16 mouse cellular contexts compared by ENCODE assay signal in the genomic region with DNA sequence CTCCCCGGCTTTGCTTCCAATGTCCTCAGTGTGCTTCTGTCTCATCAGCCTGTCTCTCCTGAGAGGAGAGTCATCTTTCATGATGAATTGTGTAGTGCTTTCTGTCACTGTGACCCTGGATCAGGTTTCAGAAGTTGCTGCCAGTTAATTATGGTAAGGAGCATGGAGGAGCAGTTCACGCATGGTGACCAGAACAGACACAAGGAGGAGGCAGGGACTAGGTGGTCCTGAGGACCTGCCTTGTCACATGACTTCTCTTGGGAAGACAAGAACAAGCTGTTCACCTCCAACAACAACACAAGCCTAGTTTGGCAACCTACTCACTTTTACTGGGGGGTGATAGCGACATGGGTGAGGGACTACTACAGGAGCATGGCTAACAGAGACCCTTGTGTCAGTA. TPM values are rescaled to one million over a fixed set of nuclear protein-coding genes. Genes with fewer than 3 reads are reported as not detected.
A peak's percentile ranks its signal among the peaks of the same experiment; 100 is the strongest.
DNase-seq lines count a peak whose midpoint lies in the region; ATAC-seq lines count a peak whose summit lies in the region.
"Had no signal": no experiment of that assay in that cellular context is flagged by ENCODE, and none has a peak within 500 bp of the region (broad histone marks: within the 10 kb centered on the region; RNA-seq: fewer than 3 reads in every experiment).

No protein-coding gene starts in this region.

- DNase-seq in kidney, postnatal 14 days: no peak
- no peak for DNase-seq in forebrain, embryonic 14.5 days (ENCODE audit: low spot score)
- DNase-seq in urinary bladder, postnatal 10 days (ENCODE audit: low spot score): no peak
- no peak for DNase-seq in cerebellum, adult 11-12 months
- DNase-seq: adrenal gland, postnatal 36 days; cerebellum, postnatal 36 days; heart, postnatal 10 days had no signal

- no peak overlapping the region for H3K4me2 ChIP-seq in kidney, embryonic 14.5 days (replicated peaks; ENCODE audit: low read depth, low read length)
- no peak overlapping the region for H3K4me2 ChIP-seq in embryonic facial prominence, embryonic 15.5 days (replicated peaks)
- H3K4me2 ChIP-seq in forebrain, embryonic 14.5 days (ENCODE audit: low read length): no peak overlapping the region
- no peak overlapping the region for H3K4me2 ChIP-seq in midbrain, embryonic 12.5 days (replicated peaks)
- H3K4me2 ChIP-seq: intestine, embryonic 15.5 days; liver, embryonic 11.5 days had no signal

- H3K4me1 ChIP-seq in kidney, embryonic 14.5 days (ENCODE audit: control insufficient read depth, insufficient read depth, low read length): peaks cover 20% of the 10 kb centered on the region
- H3K4me1 ChIP-seq in embryonic facial prominence, embryonic 15.5 days: peaks cover 24% of the 10 kb centered on the region
- H3K4me1 ChIP-seq in forebrain, embryonic 14.5 days (ENCODE audit: control insufficient read depth, insufficient read depth, low read length): peaks cover 15% of the 10 kb centered on the region
- H3K4me1 ChIP-seq in midbrain, embryonic 12.5 days: peaks cover 45% of the 10 kb centered on the region

- peak; percentile 70; the same call in 1 of the 2 replicates for ATAC-seq in kidney, embryonic 14.5 days (ENCODE audit: low FRiP score, low TSS enrichment)
- ATAC-seq in embryonic facial prominence, embryonic 15.5 days (ENCODE audit: insufficient number of reproducible peaks, low FRiP score, low TSS enrichment, low read depth): no peak; the same call in 1 of the 2 replicates
- peak; percentile 4; the same call in 1 of the 2 replicates for ATAC-seq in forebrain, embryonic 14.5 days
- ATAC-seq in midbrain, embryonic 12.5 days (ENCODE audit: low FRiP score, low read depth): no peak
- ATAC-seq: activated CD4-positive, CD25-positive, alpha-beta regulatory T cell, adult 4 months; CD4-positive, CD25-positive, alpha-beta regulatory T cell, adult 4 months; intestine, embryonic 15.5 days had no signal

- no peaks in the 10 kb centered on the region for H3K27me3 ChIP-seq in kidney, embryonic 14.5 days (ENCODE audit: control insufficient read depth, insufficient read depth, low read length)
- no peaks in the 10 kb centered on the region for H3K27me3 ChIP-seq in embryonic facial prominence, embryonic 15.5 days
- no peaks in the 10 kb centered on the region for H3K27me3 ChIP-seq in forebrain, embryonic 14.5 days (replicated peaks; ENCODE audit: control insufficient read depth, insufficient read depth, low read length)
- no peaks in the 10 kb centered on the region for H3K27me3 ChIP-seq in midbrain, embryonic 12.5 days
- H3K27me3 ChIP-seq: intestine, embryonic 15.5 days had no signal

- H3K9ac ChIP-seq in kidney, embryonic 14.5 days (ENCODE audit: low read depth, low read length): no peak overlapping the region
- no peak overlapping the region for H3K9ac ChIP-seq in embryonic facial prominence, embryonic 15.5 days
- H3K9ac ChIP-seq in forebrain, embryonic 14.5 days (ENCODE audit: low read length): no peak overlapping the region
- H3K9ac ChIP-seq in midbrain, embryonic 12.5 days (replicated peaks): no peak overlapping the region
- H3K9ac ChIP-seq: intestine, embryonic 15.5 days had no signal

- no peaks in the 10 kb centered on the region; the same call in 1 of the 2 replicates for H3K36me3 ChIP-seq in kidney, embryonic 14.5 days (ENCODE audit: control insufficient read depth, insufficient read depth, low read length)
- H3K36me3 ChIP-seq in embryonic facial prominence, embryonic 15.5 days: peaks cover 6% of the 10 kb centered on the region; the same call in 1 of the 2 replicates
- H3K36me3 ChIP-seq in forebrain, embryonic 14.5 days (ENCODE audit: control insufficient read depth, insufficient read depth, low read length): peaks cover 43% of the 10 kb centered on the region
- H3K36me3 ChIP-seq in midbrain, embryonic 12.5 days: peaks cover 53% of the 10 kb centered on the region

- no peak overlapping the region for H3K4me3 ChIP-seq in kidney, embryonic 14.5 days (ENCODE audit: low read length)
- H3K4me3 ChIP-seq in embryonic facial prominence, embryonic 15.5 days (replicated peaks): no peak overlapping the region
- no peak overlapping the region for H3K4me3 ChIP-seq in forebrain, embryonic 14.5 days (ENCODE audit: low read depth, low read length)
- H3K4me3 ChIP-seq in midbrain, embryonic 12.5 days: no peak overlapping the region
- H3K4me3 ChIP-seq: intestine, embryonic 15.5 days; megakaryocyte, embryonic 14.5 days had no signal

- WGBS in kidney, embryonic 14.5 days: 31% methylated on average over 3 of the region's 3 CpGs
- 65% methylated on average over 3 of the region's 3 CpGs for WGBS in embryonic facial prominence, embryonic 15.5 days
- 75% methylated on average over 3 of the region's 3 CpGs for WGBS in forebrain, embryonic 14.5 days
- 74% methylated on average over 3 of the region's 3 CpGs for WGBS in midbrain, embryonic 12.5 days

- H3K27ac ChIP-seq in kidney, embryonic 14.5 days (ENCODE audit: low read depth, low read length): no peak overlapping the region
- H3K27ac ChIP-seq in embryonic facial prominence, embryonic 15.5 days (replicated peaks): 0 out of 2 replicates have a peak overlapping the region, but pooled peaks have one; percentile 39
- peak overlapping the region; percentile 40 for H3K27ac ChIP-seq in forebrain, embryonic 14.5 days (ENCODE audit: low read depth, low read length)
- peak overlapping the region; percentile 60 for H3K27ac ChIP-seq in midbrain, embryonic 12.5 days (replicated peaks)
- H3K27ac ChIP-seq: intestine, embryonic 15.5 days had no signal

- H3K9me3 ChIP-seq in kidney, embryonic 14.5 days (ENCODE audit: control insufficient read depth, low read length): no peaks in the 10 kb centered on the region
- H3K9me3 ChIP-seq in embryonic facial prominence, embryonic 15.5 days (replicated peaks): no peaks in the 10 kb centered on the region
- no peaks in the 10 kb centered on the region for H3K9me3 ChIP-seq in forebrain, embryonic 14.5 days (replicated peaks; ENCODE audit: control insufficient read depth, low read length)
- H3K9me3 ChIP-seq in midbrain, embryonic 12.5 days: no peaks in the 10 kb centered on the region
- H3K9me3 ChIP-seq: intestine, embryonic 15.5 days; megakaryocyte, embryonic 14.5 days had no signal

RNA-seq across cellular contexts. Expression of gene Golm1, which starts 22.5 kb away (rescaled TPM):
- 27.9 and 41.9 TPM in 2 replicates for polyA plus RNA-seq in kidney, embryonic 14.5 days (2014; fragmentation: Nextera tagmentation; extraction: Ambion mirVana)
- polyA plus RNA-seq in embryonic facial prominence, embryonic 15.5 days (2015; fragmentation: Nextera tagmentation; extraction: Ambion mirVana): 36.5 and 38.0 TPM in 2 replicates
- 50.1 and 57.7 TPM in 2 replicates for polyA plus RNA-seq in forebrain, embryonic 14.5 days (2014; fragmentation: Nextera tagmentation; extraction: Ambion mirVana)
- 122 and 134 TPM in 2 replicates for polyA plus RNA-seq in midbrain, embryonic 12.5 days (2016; fragmentation: Nextera tagmentation; extraction: Ambion mirVana)

RNA-seq across cellular contexts. Expression of gene 4921517D22Rik, which starts 40.8 kb away (rescaled TPM):
- polyA plus RNA-seq in kidney, embryonic 14.5 days (2014; fragmentation: Nextera tagmentation; extraction: Ambion mirVana): not detected in 2 replicates
- not detected in 2 replicates for polyA plus RNA-seq in embryonic facial prominence, embryonic 15.5 days (2015; fragmentation: Nextera tagmentation; extraction: Ambion mirVana)
- not detected in 2 replicates for polyA plus RNA-seq in forebrain, embryonic 14.5 days (2014; fragmentation: Nextera tagmentation; extraction: Ambion mirVana)
- not detected in 2 replicates for polyA plus RNA-seq in midbrain, embryonic 12.5 days (2016; fragmentation: Nextera tagmentation; extraction: Ambion mirVana)
- polyA plus RNA-seq: CD4-positive, CD25-positive, alpha-beta regulatory T cell, adult 4 months; intestine, embryonic 15.5 days; liver, embryonic 11.5 days; lung, embryonic 16.5 days had no signal

RNA-seq across cellular contexts. Expression of gene Spata31d1a, which starts 57.0 kb away (rescaled TPM):
- polyA plus RNA-seq in kidney, embryonic 14.5 days (2014; fragmentation: Nextera tagmentation; extraction: Ambion mirVana): 0.43 TPM in 1 of 2 replicates, not detected in the other
- polyA plus RNA-seq in embryonic facial prominence, embryonic 15.5 days (2015; fragmentation: Nextera tagmentation; extraction: Ambion mirVana): 0.07 TPM in 1 of 2 replicates, not detected in the other
- polyA plus RNA-seq in forebrain, embryonic 14.5 days (2014; fragmentation: Nextera tagmentation; extraction: Ambion mirVana): not detected in 2 replicates
- 0.05 TPM in 2 replicates for polyA plus RNA-seq in midbrain, embryonic 12.5 days (2016; fragmentation: Nextera tagmentation; extraction: Ambion mirVana)
- polyA plus RNA-seq: activated CD4-positive, CD25-positive, alpha-beta regulatory T cell, adult 4 months; CD4-positive, CD25-positive, alpha-beta regulatory T cell, adult 4 months; intestine, embryonic 15.5 days; lung, embryonic 16.5 days had no signal

RNA-seq across cellular contexts. Expression of gene Spata31d1b, which starts 58.9 kb away (rescaled TPM):
- polyA plus RNA-seq in kidney, embryonic 14.5 days (2014; fragmentation: Nextera tagmentation; extraction: Ambion mirVana): not detected in 2 replicates
- polyA plus RNA-seq in embryonic facial prominence, embryonic 15.5 days (2015; fragmentation: Nextera tagmentation; extraction: Ambion mirVana): 0.08 TPM in 1 of 2 replicates, not detected in the other
- polyA plus RNA-seq in forebrain, embryonic 14.5 days (2014; fragmentation: Nextera tagmentation; extraction: Ambion mirVana): not detected in 2 replicates
- 0.07 TPM in 1 of 2 replicates, not detected in the other for polyA plus RNA-seq in midbrain, embryonic 12.5 days (2016; fragmentation: Nextera tagmentation; extraction: Ambion mirVana)
- polyA plus RNA-seq: activated CD4-positive, CD25-positive, alpha-beta regulatory T cell, adult 4 months; CD4-positive, CD25-positive, alpha-beta regulatory T cell, adult 4 months; intestine, embryonic 15.5 days; liver, embryonic 11.5 days; lung, embryonic 16.5 days had no signal

Comparison
In these comparisons a context has a peak if more than half of its experiments do, and no peak if none do; other contexts are left out.
1. ATAC-seq: peak in kidney, embryonic 14.5 days (single experiment) and forebrain, embryonic 14.5 days (single experiment); none in embryonic facial prominence, embryonic 15.5 days (single experiment) and midbrain, embryonic 12.5 days (single experiment).